Mouse (Mus musculus) erythroblast, embryonic 14.5 days (primary cell): ENCODE data around the gene Cadps.

Experiments
- GATA1 ChIP-seq: IDR thresholded peaks from 2 replicates; pipeline ENCODE4 v1.6.1; 2012; ENCODE audit warnings: low read length, inconsistent platforms, mixed read lengths
- TAL1 ChIP-seq: IDR thresholded peaks from 3 replicates; pipeline ENCODE4 v1.6.1; 2012; ENCODE audit warnings: low read length, inconsistent platforms, mixed read lengths

DNA sequence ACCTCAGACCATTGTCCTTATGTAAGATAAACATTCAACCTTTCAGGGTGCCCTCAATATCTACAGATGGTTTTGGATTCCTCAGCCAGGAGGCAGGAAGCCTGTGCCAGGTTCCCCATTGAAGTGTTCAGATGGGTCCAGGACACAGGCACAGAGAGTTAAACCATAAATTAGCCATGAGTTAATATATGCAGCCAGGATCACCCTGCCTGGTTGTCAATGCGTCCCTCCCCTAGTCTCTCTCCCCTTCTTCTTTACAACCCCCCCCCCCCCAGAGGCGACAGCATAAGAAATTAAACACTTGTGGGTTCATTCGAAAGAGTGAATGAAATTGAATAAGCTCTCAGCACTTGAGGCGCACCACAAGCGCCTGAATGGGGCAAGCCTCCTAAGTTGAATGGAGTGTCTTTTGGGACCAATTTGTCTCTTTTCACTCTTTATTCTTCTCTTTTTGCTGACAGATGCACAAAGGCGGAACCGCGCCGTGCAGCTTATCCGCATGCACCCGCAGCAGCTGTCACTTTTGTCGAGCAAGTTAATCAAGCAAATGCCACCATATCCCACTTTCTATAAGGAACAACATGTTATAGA is 429.5 kb downstream of the Cadps start:
- TF ChIP-seq TAL1 (no peak), GATA1 (no peak)
